Mouse (Mus musculus) CH12.LX (cell line): ENCODE results near the gene Pick1. TPM values are rescaled to one million over a fixed set of nuclear protein-coding genes. Genes with fewer than 3 reads are reported as not detected.
A peak's percentile ranks its signal among the peaks of the same experiment; 100 is the strongest.

Experiments
- DNase-seq: peaks from one replicate; pipeline ENCODE4 v3.0.0-alpha.2; 2013; ENCODE audit errors: extremely low read depth
- H3K27ac ChIP-seq: 2 replicates; pipeline ENCODE4 v1.5.1; 2012; ENCODE audit warnings: low read depth, mild to moderate bottlenecking, control low read depth, moderate library complexity; ENCODE audit not compliant: insufficient read depth
- H3K27me3 ChIP-seq: replicated peaks from 2 replicates; pipeline ENCODE3; 2012; ENCODE audit warnings: inconsistent platforms
- H3K36me3 ChIP-seq, 2 experiments: replicated peaks in 1 of 2; 2 replicates each; pipeline versions ENCODE3 to v1.6.1; 2012; ENCODE audit warnings: inconsistent platforms in 1 of 2, low read length in 1 of 2, mild to moderate bottlenecking in 1 of 2, mixed read lengths in 1 of 2, moderate library complexity in 1 of 2; ENCODE audit not compliant: control insufficient read depth in 1 of 2, insufficient read depth in 1 of 2
- H3K4me1 ChIP-seq, 2 experiments: 2 replicates each; pipeline ENCODE4 v1.6.1; 2012; ENCODE audit warnings: inconsistent platforms in 1 of 2, moderate library complexity in 1 of 2; ENCODE audit not compliant: insufficient read depth in 2 of 2, control insufficient read depth in 1 of 2
- H3K4me2 ChIP-seq: 2 replicates; pipeline ENCODE4 v1.6.1; 2012; ENCODE audit warnings: low read depth, mild to moderate bottlenecking, control low read depth; ENCODE audit not compliant: poor library complexity, insufficient read depth, severe bottlenecking
- H3K4me3 ChIP-seq, 3 experiments: fragments of 150-350 bp in 1 of 3; sonication (generic) in 1 of 3; replicated peaks in 1 of 3; 2 replicates each; pipeline versions ENCODE3 to v1.5.1; 2011 to 2012; ENCODE audit warnings: low read depth in 2 of 3, low read length in 2 of 3, mild to moderate bottlenecking in 2 of 3, moderate library complexity in 2 of 3, control low read depth in 1 of 3, improper control_type of control experiment in 1 of 3, inconsistent platforms in 1 of 3, mixed read lengths in 1 of 3; ENCODE audit not compliant: poor library complexity in 1 of 3
- H3K79me2 ChIP-seq: replicated peaks from 2 replicates; pipeline ENCODE4 v1.6.1; 2012; ENCODE audit warnings: mild to moderate bottlenecking, moderate library complexity; ENCODE audit not compliant: control insufficient read depth, poor library complexity, insufficient read depth, severe bottlenecking; ENCODE audit errors: extremely low read depth
- H3K9ac ChIP-seq: 2 replicates; pipeline ENCODE4 v1.6.1; 2012; ENCODE audit warnings: low read depth, mild to moderate bottlenecking, control low read depth, moderate library complexity; ENCODE audit not compliant: insufficient read depth
- H3K9me3 ChIP-seq: replicated peaks from 2 replicates; pipeline ENCODE3; 2012; ENCODE audit warnings: low read length, inconsistent platforms, mixed read lengths
- BHLHE40 ChIP-seq: IDR thresholded peaks from 2 replicates; pipeline ENCODE4 v1.6.1; 2011; ENCODE audit warnings: mild to moderate bottlenecking, low read depth, low read length, improper control_type of control experiment
- CHD1 ChIP-seq: IDR thresholded peaks from 2 replicates; pipeline ENCODE4 v1.6.1; 2012; ENCODE audit warnings: low read depth, low read length, improper control_type of control experiment, inconsistent platforms
- CHD2 ChIP-seq: IDR thresholded peaks from 2 replicates; pipeline ENCODE4 v1.6.1; 2011; ENCODE audit warnings: low read length, improper control_type of control experiment
- CTCF ChIP-seq, 2 experiments: IDR thresholded peaks in 1 of 2; conservative IDR thresholded peaks in 1 of 2; 2 replicates each; pipeline ENCODE4 v1.5.1; 2011 to 2012; ENCODE audit warnings: low read depth in 2 of 2, low read length in 2 of 2, improper control_type of control experiment in 1 of 2, inconsistent platforms in 1 of 2, mild to moderate bottlenecking in 1 of 2, moderate library complexity in 1 of 2
- E2F4 ChIP-seq: IDR thresholded peaks from 2 replicates; pipeline ENCODE4 v1.6.1; 2011; ENCODE audit warnings: low read depth, low read length, improper control_type of control experiment; ENCODE audit not compliant: insufficient replicate concordance
- ELF1 ChIP-seq: IDR thresholded peaks from 2 replicates; pipeline ENCODE4 v1.6.1; 2014; ENCODE audit warnings: low read depth, mild to moderate bottlenecking, inconsistent platforms, low read length, improper control_type of control experiment
- EP300 ChIP-seq: IDR thresholded peaks from 2 replicates; pipeline ENCODE4 v1.6.1; 2011; ENCODE audit warnings: low read length, improper control_type of control experiment
- ETS1 ChIP-seq: conservative IDR thresholded peaks from 2 replicates; pipeline ENCODE4 v1.6.1; 2012; ENCODE audit warnings: low read depth, mild to moderate bottlenecking, inconsistent platforms, low read length, improper control_type of control experiment, moderate library complexity
- GABPA ChIP-seq: IDR thresholded peaks from 2 replicates; pipeline ENCODE4 v1.6.1; 2012; ENCODE audit warnings: low read depth, low read length, improper control_type of control experiment, inconsistent platforms; ENCODE audit not compliant: insufficient replicate concordance
- HCFC1 ChIP-seq: IDR thresholded peaks from 2 replicates; pipeline ENCODE4 v1.6.1; 2012; ENCODE audit warnings: low read depth, mild to moderate bottlenecking, inconsistent platforms, low read length, improper control_type of control experiment
- IRF4 ChIP-seq: IDR thresholded peaks from 2 replicates; pipeline ENCODE4 v1.6.1; 2014; ENCODE audit warnings: low read depth, mild to moderate bottlenecking, inconsistent platforms, low read length, improper control_type of control experiment
- JUN ChIP-seq: IDR thresholded peaks from 2 replicates; pipeline ENCODE4 v1.6.1; 2011; ENCODE audit warnings: low read depth, mild to moderate bottlenecking, low read length, improper control_type of control experiment, moderate library complexity; ENCODE audit not compliant: insufficient read depth
- JUND ChIP-seq: conservative IDR thresholded peaks from 2 replicates; pipeline ENCODE4 v1.6.1; 2011; ENCODE audit warnings: low read depth, low read length, improper control_type of control experiment
- KAT2A ChIP-seq: IDR thresholded peaks from 2 replicates; pipeline ENCODE4 v1.6.1; 2012; ENCODE audit warnings: low read length, improper control_type of control experiment, inconsistent platforms; ENCODE audit not compliant: insufficient replicate concordance
- MAFK ChIP-seq: IDR thresholded peaks from 2 replicates; pipeline ENCODE4 v1.6.1; 2011; ENCODE audit warnings: low read length, improper control_type of control experiment; ENCODE audit not compliant: insufficient replicate concordance
- MAX ChIP-seq: IDR thresholded peaks from 2 replicates; pipeline ENCODE4 v1.6.1; 2011; ENCODE audit warnings: low read length, improper control_type of control experiment
- MAZ ChIP-seq: IDR thresholded peaks from 2 replicates; pipeline ENCODE4 v1.6.1; 2012; ENCODE audit warnings: low read depth, mild to moderate bottlenecking, inconsistent platforms, low read length, improper control_type of control experiment, moderate library complexity
- MEF2A ChIP-seq: IDR thresholded peaks from 2 replicates; pipeline ENCODE4 v1.6.1; 2014; ENCODE audit warnings: low read depth, mild to moderate bottlenecking, inconsistent platforms, low read length, improper control_type of control experiment, borderline replicate concordance
- MXI1 ChIP-seq: IDR thresholded peaks from 2 replicates; pipeline ENCODE4 v1.6.1; 2011; ENCODE audit warnings: mild to moderate bottlenecking, low read depth, low read length, improper control_type of control experiment
- MYC ChIP-seq: IDR thresholded peaks from 2 replicates; pipeline ENCODE4 v1.6.1; 2011; ENCODE audit warnings: low read depth, mild to moderate bottlenecking, improper control_type of control experiment, low read length
- NELFE ChIP-seq: IDR thresholded peaks from 2 replicates; pipeline ENCODE4 v1.6.1; 2011; ENCODE audit warnings: low read depth, low read length, improper control_type of control experiment
- NRF1 ChIP-seq: IDR thresholded peaks from 2 replicates; pipeline ENCODE4 v1.6.1; 2014; ENCODE audit warnings: low read depth, mild to moderate bottlenecking, inconsistent platforms, low read length, improper control_type of control experiment, moderate library complexity
- PAX5 ChIP-seq: IDR thresholded peaks from 2 replicates; pipeline ENCODE4 v1.6.1; 2012; ENCODE audit warnings: low read length, inconsistent platforms, mixed read lengths
- POLR2A ChIP-seq: IDR thresholded peaks from 2 replicates; pipeline ENCODE4 v1.6.1; 2011; ENCODE audit warnings: low read depth, mild to moderate bottlenecking, improper control_type of control experiment, low read length
- POLR2AphosphoS2 ChIP-seq: IDR thresholded peaks from 2 replicates; pipeline ENCODE4 v1.6.1; 2011; ENCODE audit warnings: low read depth, low read length, improper control_type of control experiment
- RAD21 ChIP-seq: IDR thresholded peaks from 2 replicates; pipeline ENCODE4 v1.6.1; 2011; ENCODE audit warnings: low read depth, mild to moderate bottlenecking, low read length, improper control_type of control experiment, moderate library complexity
- RCOR1 ChIP-seq: conservative IDR thresholded peaks from 2 replicates; pipeline ENCODE4 v1.6.1; 2012; ENCODE audit warnings: low read depth, mild to moderate bottlenecking, inconsistent platforms, low read length, improper control_type of control experiment
- SIN3A ChIP-seq: IDR thresholded peaks from 2 replicates; pipeline ENCODE4 v1.6.1; 2012; ENCODE audit warnings: low read length, improper control_type of control experiment, inconsistent platforms
- SMC3 ChIP-seq: IDR thresholded peaks from 2 replicates; pipeline ENCODE4 v1.6.1; 2011; ENCODE audit warnings: low read depth, low read length, improper control_type of control experiment
- TBP ChIP-seq: conservative IDR thresholded peaks from 2 replicates; pipeline ENCODE4 v1.6.1; 2011; ENCODE audit warnings: low read depth, low read length, improper control_type of control experiment
- TCF12 ChIP-seq: IDR thresholded peaks from 2 replicates; pipeline ENCODE4 v1.6.1; 2014; ENCODE audit warnings: low read depth, mild to moderate bottlenecking, inconsistent platforms, low read length, improper control_type of control experiment
- UBTF ChIP-seq: IDR thresholded peaks from 2 replicates; pipeline ENCODE4 v1.6.1; 2012; ENCODE audit warnings: low read depth, mild to moderate bottlenecking, inconsistent platforms, low read length, improper control_type of control experiment, moderate library complexity
- USF1 ChIP-seq: IDR thresholded peaks from 2 replicates; pipeline ENCODE4 v1.6.1; 2014; ENCODE audit warnings: low read depth, mild to moderate bottlenecking, inconsistent platforms, low read length, improper control_type of control experiment
- USF2 ChIP-seq: conservative IDR thresholded peaks from 2 replicates; pipeline ENCODE4 v1.6.1; 2011; ENCODE audit warnings: low read depth, low read length, improper control_type of control experiment
- ZC3H11A ChIP-seq: IDR thresholded peaks from 2 replicates; pipeline ENCODE4 v1.6.1; 2012; ENCODE audit warnings: low read depth, mild to moderate bottlenecking, inconsistent platforms, low read length, improper control_type of control experiment
- ZKSCAN1 ChIP-seq: IDR thresholded peaks from 2 replicates; pipeline ENCODE4 v1.6.1; 2012; ENCODE audit warnings: low read depth, inconsistent platforms, low read length, improper control_type of control experiment, borderline replicate concordance
- ZMIZ1 ChIP-seq: IDR thresholded peaks from 2 replicates; pipeline ENCODE4 v1.6.1; 2012; ENCODE audit warnings: low read depth, mild to moderate bottlenecking, inconsistent platforms, low read length, improper control_type of control experiment
- ZNF384 ChIP-seq: IDR thresholded peaks from 2 replicates; pipeline ENCODE4 v1.6.1; 2012; ENCODE audit warnings: low read depth, low read length, improper control_type of control experiment, inconsistent platforms
- dilution Hi-C: fragments of 300-500 bp; cut with MboI; formaldehyde crosslinking; loops from 2 replicates; pipeline ENCODE4 v1.14.3; 2020; ENCODE audit warnings: low sequenced_read_pairs; ENCODE audit not compliant: extremely low pct_unique_long_range_greater_than_20kb, extremely low pct_ligation_motif_present
- in situ Hi-C: fragments of 300-500 bp; cut with MboI; formaldehyde crosslinking; loops from 3 replicates; pipeline ENCODE4 v1.14.3; 2019; ENCODE audit warnings: low sequenced_read_pairs, low pct_ligation_motif_present, low pct_unique_long_range_greater_than_20kb, mixed read lengths
- polyA plus RNA-seq: library from polyadenylated mRNA; unstranded; fragments of >175 nt; gene quantifications from 2 replicates; pipeline ENCODE4 v1.2.1, GENCODE M21; 2012; ENCODE audit warnings: low read depth; ENCODE audit not compliant: insufficient read length
- total RNA-seq, 2 experiments: library from RNA; depleted of rRNA; stranded (reverse); fragments of 300-350 nt in 1 of 2; fragments of >200 nt in 1 of 2; gene quantifications; 2 replicates each; pipeline ENCODE4 v1.2.3; 2012 to 2014

The Pick1 gene
- total RNA-seq (2012; rRNA removed) (23.2 and 23.4 TPM in 2 replicates), total RNA-seq (2014; rRNA removed) (13.9 and 15.4 TPM in 2 replicates), polyA plus RNA-seq (14.9 and 18.5 TPM in 2 replicates)

- Histone ChIP-seq H3K4me1 (peaks cover 8 to 38% of the 10 kb centered on the region in 2 experiments), H3K9me3 (no peaks in the 10 kb centered on the region), H3K79me2 (no peaks in the 10 kb centered on the region), H3K36me3 (peaks cover 17 to 32% of the 10 kb centered on the region in 2 experiments), H3K27ac (peak within 1 kb of the TSS; percentile 76), H3K4me3 (peak within 1 kb of the TSS; percentile 65 to 78 (median 70)), H3K9ac (peak within 1 kb of the TSS; percentile 60), H3K27me3 (no peaks in the 10 kb centered on the region), H3K4me2 (peak within 1 kb of the TSS; percentile 91)
- TF ChIP-seq NELFE (peak; percentile 67; the same call in 1 of the 2 replicates), RAD21 (no peak), CHD2 (0 out of 2 replicates have a peak, but pooled peaks have one; percentile 22), PAX5 (no peak), USF2 (no peak), E2F4 (no peak), ZKSCAN1 (no peak), TCF12 (peak; percentile 73), ZMIZ1 (peak; percentile 56; the same call in 1 of the 2 replicates), JUN (no peak), MYC (peak; percentile 68), UBTF (no peak), SIN3A (peak; percentile 42; the same call in 1 of the 2 replicates), POLR2A (peak; percentile 80), USF1 (no peak), BHLHE40 (0 out of 2 replicates have a peak, but pooled peaks have one; percentile 28), MAZ (peak; percentile 67; the same call in 1 of the 2 replicates), NRF1 (peak; percentile 66), SMC3 (no peak), RCOR1 (peak; percentile 71), GABPA (no peak), HCFC1 (peak; percentile 82), POLR2AphosphoS2 (no peak), MXI1 (peak; percentile 95), ELF1 (peak; percentile 90), ZC3H11A (no peak), EP300 (no peak), MAX (peak; percentile 64; the same call in 1 of the 2 replicates), MEF2A (peak; percentile 55), ZNF384 (no peak), IRF4 (peak; percentile 41; the same call in 1 of the 2 replicates), TBP (no peak), KAT2A (peak; percentile 73; the same call in 1 of the 2 replicates), MAFK (no peak), CHD1 (no peak), CTCF (conservative IDR thresholded peaks at IDR 0.05 in 1 of 2, IDR thresholded peaks at IDR 0.05 in 1 of 2; ENCODE audit: low read depth in 2 of 2, low read length in 2 of 2) (no peak), ETS1 (peak; percentile 17; the same call in 1 of the 2 replicates), JUND (no peak)
- peak; percentile 93 for DNase-seq
- in situ Hi-C loops (loop anchor here (25.0 kb wide), 1 partner anchor 258 kb away; no protein-coding TSS in a partner anchor), dilution Hi-C loops (no loop called here)
These were observed at the start of gene Pick1, which contains the start of gene Gm49486 for GRCm38 (mm10) chr15:79229058-79229821. Pick1 (plus strand) TSS chr15:79229173. Gm49486 (plus strand) TSS chr15:79229391.
